Mouse (Mus musculus): ENCODE measurements around the gene Kcnj11.

Kcnj11 gene

DNA sequence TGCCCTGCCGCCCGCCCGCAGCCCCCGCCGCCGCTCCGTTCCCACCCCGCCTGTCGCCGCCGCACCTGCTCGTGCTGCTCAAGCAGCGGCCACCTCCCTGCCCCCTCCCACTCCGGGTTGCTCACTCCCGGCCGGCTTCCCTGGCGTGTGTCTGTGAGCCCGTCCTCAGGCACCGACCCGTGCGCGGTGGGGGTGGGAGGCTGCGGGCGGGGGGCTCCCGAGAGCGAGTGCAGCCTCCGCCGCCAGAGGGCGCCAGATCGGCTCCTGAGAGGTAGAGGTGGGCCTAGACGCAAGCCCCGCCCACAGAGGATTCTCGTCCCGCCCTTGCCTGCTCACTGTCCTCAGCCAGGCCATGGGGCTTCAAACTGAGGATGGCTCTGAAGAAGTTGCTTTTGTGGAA lies at the start of gene Kcnj11:
Gene Kcnj11 (minus strand): TSS at position 202 of the 400 bp plus-strand sequence.
- DNase-seq (ENCODE audit: low spot score in 2 of 2), result peak; percentile 68 to 88

DNA sequence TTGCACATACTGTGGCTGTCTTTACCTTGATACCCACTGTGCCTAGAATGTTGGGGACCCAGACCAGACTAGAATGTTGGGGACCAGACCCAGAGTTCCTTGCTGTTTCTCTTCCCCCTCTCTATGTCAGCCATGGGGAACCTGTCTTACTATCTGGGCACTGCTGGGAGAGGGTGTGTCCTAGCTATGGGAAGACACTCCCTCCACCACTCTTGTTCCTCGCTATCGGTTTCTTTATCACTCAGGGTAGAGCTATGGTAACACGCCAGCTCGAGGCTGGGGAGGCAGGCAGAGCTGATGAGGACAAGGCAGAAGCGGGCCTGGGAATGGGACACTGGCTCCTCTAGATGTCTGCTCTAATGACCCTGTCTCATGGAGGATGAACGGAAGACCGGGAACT lies 46.9 kb upstream of the Kcnj11 start:
- DNase-seq (ENCODE audit: low spot score in 2 of 2), result no peak

DNA sequence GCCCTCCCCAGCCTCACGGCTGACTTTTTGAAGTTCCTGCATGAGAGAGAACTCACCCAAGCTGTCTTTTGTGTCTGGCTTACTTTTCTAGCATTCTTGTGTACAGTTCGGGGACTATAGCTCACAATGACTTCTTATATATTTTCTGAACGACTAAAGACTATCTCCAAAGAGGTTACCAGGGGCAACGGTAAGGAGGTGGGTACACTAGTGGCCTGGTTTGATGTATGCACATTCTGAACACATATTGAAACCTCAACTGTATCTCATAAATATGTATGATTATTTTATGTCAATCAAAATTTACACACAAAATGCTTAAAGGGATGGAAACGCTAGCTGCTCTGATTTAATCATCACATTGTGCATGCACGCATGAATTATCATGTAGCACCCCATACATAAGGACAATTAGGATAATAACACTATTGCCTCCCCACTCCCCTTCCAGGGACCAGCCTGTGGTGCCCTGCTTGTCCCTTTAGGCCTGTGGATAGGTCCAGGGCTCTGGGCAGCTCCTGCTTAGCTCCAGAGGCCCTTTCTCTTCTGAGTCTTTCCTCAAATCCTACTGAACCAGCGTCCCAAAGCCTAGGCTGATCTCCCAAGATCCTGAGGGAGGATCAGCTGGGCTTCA lies 46.2 kb upstream of the Kcnj11 start:
- DNase-seq (ENCODE audit: low spot score in 2 of 2), result no peak

DNA sequence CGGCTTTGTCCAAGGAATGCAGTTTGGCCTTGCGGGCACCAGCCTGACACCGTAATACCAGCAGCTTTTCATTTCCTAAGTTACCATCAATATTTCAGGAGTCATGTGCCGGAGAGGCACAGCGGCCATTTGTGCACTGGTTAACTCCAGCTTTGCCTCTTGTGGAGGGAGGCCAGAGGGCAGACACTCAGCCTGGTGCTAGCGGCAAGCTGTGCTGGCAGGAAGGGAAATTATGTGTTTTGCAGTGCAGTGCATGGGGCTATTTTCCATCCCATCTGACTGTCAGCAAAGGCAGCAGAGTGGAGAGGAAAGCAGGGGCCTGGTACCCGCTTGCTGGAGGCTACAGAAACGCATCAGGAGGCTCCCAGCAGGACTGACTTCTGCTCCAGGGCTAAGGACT lies 43.5 kb upstream of the Kcnj11 start:
- DNase-seq (ENCODE audit: low spot score in 2 of 2), result no peak

DNA sequence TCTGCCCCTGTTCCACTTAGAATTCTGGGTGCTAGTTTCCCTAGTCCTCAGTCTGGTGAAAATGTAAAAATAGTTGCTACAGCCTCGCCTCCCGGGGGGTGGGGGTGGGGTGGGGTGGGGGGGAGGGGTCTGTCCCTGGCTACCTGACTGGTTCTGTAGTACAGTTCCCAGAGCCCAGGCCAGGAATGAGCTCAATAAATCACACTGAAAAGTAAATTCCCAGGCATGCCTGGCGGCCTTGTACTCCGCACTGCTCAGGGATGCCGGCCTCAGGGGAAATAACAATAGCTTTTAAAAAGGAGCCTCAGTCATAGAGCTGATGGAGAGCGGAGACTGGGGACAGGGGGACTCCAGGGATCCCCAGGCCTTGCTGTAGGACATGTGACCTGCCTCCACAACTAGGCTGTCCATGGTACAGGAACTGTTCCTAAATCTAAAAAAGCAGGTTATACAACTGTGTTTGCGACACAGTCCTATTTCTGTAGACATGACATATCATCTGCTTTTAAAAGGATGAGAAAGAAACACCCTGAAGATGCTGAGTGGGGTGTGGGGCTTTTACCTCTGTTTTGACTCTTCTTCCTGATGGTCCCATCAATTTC lies 37.9 kb upstream of the Kcnj11 start:
- DNase-seq (ENCODE audit: low spot score in 2 of 2), result no peak

DNA sequence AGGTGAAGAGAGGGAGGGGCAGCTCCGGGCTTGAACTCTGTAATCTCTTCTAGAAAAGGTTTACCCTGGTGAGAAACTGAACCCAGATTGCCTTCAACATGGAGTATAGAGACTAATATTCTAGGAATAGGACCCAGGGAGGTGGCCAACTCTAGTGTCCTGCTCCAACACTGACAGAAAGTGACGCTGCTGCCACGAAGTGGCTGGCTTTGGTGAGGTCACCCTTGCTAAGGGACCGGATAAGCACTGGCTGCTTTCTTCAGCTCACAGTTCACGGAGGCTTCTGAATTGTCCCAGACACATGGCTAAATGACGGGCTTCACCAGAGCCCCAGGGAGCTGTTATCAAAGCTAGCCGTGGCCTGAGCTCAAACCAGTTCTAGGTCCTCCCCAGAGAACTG lies 33.3 kb upstream of the Kcnj11 start:
- no peak for DNase-seq (ENCODE audit: low spot score in 2 of 2)

DNA sequence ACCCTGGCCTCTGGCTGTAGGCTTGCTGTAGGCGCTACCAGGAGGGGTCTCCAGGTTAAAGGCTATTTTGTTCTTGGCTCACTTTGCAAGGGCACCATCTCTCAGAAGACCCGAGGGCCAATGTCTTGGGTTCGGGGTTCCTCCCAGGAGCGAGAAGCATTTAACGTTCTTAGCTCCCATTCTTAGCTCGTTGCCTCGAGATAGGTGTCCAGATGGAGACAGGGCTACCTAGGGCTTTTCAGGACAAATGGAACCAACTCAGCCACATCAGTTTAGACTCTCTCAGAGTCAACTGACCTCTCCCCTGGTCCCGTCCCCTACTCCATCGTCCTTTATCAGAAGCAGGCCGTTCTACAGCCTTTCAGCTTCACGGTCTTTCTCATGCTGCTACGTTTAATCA lies 31.7 kb upstream of the Kcnj11 start:
- no peak for DNase-seq (ENCODE audit: low spot score in 2 of 2)

DNA sequence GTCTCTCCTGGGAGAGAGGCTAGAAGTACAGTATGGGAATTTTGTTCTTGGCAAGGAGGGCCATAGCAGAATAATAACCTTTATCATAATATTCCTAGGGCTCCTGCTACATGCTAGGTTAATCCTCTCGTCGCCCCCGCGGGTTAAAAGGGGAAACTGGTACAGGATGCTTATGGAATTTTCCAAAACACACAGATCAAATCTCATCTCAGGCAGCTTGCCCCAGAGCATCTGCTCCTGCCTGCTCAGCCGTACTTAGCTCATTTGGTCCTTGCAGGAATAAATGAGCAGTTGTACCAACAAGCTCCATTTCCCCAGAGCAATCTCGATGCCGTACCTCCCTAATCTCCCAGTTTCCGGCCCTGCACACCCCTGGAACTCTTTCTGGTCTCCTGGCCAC lies 31.2 kb upstream of the Kcnj11 start:
- no peak for DNase-seq (ENCODE audit: low spot score in 2 of 2)

DNA sequence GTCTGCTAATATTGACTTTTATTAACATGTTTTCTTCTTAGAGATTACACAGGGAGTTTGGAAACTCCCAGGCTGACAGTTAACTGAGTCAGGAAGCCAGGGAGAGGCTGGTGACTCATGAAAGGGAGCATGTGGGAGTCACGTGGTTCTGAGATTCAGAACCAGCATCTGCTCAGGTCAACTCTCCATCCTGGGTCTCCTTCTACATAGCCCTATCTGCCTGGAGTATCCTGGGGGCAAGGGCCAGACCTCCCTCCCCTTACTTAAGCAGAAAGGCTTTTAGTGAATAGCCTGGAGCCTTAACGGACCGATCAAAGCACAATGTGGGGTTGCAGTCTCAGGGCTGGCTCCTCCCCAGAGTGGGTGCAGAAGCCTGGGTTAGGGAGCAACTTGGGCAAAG lies 30.7 kb upstream of the Kcnj11 start:
- DNase-seq (ENCODE audit: low spot score in 2 of 2), result no peak

DNA sequence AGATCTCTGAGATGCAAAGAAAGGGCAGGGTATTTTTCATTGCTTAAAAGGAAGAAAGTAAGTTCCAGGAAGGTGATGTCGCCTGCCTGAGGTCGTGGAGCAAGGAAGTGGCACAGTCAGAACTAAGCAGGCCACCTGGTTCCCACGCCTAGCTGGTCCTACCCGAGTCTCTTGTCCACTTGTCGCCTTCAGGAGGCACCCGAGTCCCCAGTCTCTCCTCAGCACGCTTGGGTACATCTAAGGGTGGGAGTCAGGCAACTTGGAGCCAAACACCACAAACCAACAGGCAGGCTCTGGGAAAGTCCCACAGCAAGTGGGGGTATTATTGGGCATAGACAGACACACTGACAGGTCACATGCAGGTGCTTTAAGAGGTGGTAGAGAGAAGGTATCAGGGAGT lies 30.2 kb upstream of the Kcnj11 start:
- no peak for DNase-seq (ENCODE audit: low spot score in 2 of 2)

DNA sequence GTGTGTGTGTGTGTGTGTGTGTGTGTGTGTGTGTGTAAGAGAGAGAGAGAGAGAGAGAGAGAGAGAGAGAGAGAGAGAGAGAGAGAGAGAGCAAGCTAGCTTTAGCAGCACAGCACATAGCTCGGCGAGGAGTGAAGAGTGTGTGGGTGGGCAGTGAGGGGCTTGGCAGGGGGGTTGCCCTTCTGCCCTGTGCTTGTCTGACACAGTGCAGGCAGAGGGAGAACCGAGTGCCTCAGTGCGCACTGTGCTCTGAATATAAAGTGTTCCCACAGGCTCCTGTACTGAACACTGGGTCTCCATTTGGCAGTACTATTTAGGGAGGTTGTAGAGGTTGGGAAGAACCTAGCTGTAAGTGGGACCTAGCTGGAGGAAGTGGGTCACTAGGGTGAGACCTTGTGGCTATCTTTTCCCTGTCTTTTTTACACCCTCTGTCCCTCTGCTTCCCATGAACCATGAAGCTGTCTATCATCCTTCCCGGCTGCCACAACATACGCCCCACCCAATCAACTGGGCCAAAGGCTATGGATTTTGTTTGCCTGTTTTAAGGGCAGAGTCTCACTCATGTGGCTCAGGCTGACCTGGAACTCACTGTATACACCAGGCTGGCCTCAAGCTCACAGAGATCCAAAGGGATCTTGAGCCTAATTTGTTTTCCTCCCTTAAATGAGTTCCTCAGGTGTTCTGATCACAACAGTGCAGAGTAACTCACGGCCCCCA lies 29.1 kb upstream of the Kcnj11 start:
- no peak for DNase-seq (ENCODE audit: low spot score in 2 of 2)

DNA sequence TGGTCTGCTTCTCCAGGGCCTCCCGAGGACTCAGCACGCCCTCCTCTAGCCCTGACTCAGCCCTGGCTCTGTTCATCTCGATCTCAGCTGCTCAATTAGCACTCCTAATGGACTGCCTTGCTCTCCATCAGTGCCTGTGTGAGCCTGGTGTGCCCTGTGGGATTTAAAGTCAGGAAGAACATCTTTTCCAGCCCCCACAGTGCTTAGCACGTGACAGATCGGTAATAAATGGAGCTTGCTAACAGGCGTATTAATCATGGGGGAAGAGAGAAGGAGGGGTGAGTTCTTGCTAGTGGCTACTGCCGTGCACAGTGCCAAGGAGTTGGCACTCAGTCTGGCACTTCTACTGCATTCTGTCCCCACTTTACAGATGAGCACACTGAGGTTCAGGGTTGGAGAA lies 27.6 kb upstream of the Kcnj11 start:
- no peak for DNase-seq (ENCODE audit: low spot score in 2 of 2)

DNA sequence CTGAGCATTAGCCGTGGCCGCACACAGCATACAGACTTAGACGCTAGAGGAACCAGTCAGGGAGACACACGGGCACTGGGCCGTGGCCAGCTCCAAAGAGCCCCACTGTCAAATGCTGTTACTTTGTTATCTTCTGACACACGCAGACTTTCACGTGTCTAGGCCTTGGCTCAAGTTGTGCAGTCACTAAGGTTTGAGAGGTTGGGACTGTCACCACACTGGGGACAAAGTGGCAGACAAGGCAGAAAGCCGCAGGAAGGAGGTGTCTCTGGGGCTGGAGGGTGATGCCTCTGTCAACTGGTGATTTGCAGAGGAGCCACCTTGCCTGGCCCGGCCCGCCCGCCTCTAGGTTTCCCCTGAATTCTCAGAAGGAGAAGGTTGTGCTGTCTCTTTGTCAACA lies 24.8 kb upstream of the Kcnj11 start:
- DNase-seq (ENCODE audit: low spot score in 2 of 2), result no peak

DNA sequence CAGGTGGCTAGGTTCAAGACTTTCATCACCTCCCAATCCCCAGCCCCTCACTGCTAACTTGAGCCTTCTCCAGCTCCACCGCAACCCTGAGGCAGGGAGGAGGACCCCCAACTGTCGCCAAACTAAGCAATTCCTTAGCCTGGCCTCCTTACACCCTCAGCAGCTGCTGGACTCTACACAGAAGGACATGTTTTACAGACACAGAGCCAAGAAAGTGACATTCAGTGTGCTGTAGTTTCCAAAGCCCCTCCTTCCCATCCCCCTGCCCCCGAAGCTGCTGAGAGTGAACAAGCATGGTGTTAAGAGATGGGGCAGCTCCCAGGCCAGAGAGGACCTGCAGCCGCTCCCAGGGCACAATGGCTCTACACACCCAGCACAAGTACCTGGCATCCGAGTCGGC lies 23.9 kb upstream of the Kcnj11 start:
- no peak for DNase-seq (ENCODE audit: low spot score in 2 of 2)

DNA sequence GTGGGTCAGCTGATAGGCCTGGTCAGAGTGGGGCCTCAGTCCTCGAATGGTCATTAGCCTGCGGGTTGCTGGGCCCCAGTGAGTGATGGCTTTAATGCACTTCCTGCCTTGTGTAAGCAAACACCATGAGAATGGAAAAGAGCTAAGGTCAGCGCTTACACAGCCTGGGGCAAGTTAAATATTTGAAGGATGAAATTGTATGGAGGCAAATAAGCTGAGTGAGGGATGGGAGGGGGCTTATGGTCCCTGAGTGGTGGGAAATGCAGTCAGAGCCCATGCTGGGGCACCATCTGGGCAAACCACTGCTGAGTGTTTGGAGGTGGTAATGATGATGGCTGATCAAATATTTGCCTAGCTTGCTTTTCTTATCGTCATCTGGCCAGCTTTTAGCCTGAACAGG lies 22.4 kb upstream of the Kcnj11 start:
- no peak for DNase-seq (ENCODE audit: low spot score in 2 of 2)

DNA sequence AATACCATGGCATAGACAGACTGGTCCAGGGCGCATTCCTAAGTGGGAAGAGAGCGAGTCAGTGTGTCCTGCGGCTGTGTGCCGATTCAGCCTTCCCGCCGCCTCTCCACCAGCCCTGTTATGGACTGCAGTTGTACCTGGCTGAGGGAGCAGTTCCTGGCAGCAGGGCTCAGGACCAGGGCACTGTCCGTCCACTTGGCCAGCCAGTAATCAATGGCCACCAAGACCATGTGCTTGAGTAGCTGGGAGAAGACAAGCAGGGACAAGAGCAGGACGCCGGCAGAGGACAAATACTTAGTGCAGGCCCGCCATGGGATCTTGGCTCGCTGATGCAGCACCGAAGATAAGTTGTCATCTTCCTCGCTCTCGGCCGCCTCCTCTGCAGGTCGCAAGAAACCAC lies 16.5 kb upstream of the Kcnj11 start:
- no peak for DNase-seq (ENCODE audit: low spot score in 2 of 2)

DNA sequence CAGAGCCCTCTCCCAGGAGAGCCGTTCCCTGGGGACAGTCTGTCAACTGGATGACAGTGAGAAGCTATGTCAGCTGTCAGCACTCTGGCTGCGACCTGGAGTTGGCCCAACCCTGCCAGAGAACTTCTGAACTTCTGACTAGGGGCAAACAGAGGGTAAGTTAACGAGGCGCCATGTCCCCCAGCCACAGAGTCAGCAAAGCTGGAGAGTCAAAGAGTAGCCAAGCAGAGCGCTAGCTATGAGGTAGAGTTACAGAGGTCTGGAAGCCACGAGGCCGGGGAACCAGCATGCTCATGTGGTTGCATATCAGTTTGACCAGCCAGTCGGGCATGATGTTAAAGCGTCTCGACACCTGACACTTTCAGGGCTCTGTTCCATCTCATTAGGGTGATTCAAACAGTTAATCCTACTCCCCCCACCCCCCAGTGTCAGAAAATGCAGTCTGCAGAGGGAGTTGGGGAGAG lies 15.6 kb upstream of the Kcnj11 start:
- DNase-seq (ENCODE audit: low spot score in 2 of 2), result no peak

DNA sequence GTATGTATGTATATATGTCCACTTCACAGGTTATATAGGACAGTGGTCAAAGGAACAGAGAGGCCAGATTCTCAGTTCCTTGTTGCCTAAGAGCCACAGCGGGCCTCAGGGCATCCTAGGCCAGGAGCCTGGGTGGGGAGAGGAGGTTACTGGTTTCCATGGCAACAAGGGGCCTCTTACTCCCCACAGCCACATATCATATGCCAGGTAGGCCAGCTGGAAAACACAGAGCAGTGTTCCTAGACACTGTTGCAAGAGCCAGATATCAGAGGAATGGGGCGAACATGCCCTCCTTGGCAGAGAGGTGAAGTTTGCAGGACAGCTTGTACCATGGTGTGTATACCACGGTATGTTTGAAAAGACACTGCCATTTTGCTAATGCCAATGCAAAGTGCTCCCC lies 12.9 kb upstream of the Kcnj11 start:
- no peak for DNase-seq (ENCODE audit: low spot score in 2 of 2)

DNA sequence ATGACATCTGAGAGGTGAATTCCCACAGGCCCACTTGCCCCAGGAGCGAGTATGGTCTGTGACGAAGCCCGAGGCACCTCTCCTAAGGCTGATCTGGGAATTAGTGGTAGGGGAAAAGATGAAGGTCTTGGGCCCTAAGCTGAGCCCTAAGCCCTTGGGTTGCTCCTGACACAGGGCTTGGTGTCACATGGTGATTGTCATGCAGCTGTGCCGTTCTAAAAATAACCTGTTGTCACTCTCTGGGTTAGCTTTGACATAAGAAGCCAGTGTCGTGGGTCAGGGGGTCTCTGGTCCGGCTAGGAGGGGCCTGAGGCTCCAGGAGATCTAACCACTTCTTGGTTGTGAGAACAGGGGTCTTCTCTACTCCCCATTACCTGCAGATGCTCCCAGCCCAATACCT lies 11.4 kb upstream of the Kcnj11 start:
- DNase-seq (ENCODE audit: low spot score in 2 of 2), result no peak

DNA sequence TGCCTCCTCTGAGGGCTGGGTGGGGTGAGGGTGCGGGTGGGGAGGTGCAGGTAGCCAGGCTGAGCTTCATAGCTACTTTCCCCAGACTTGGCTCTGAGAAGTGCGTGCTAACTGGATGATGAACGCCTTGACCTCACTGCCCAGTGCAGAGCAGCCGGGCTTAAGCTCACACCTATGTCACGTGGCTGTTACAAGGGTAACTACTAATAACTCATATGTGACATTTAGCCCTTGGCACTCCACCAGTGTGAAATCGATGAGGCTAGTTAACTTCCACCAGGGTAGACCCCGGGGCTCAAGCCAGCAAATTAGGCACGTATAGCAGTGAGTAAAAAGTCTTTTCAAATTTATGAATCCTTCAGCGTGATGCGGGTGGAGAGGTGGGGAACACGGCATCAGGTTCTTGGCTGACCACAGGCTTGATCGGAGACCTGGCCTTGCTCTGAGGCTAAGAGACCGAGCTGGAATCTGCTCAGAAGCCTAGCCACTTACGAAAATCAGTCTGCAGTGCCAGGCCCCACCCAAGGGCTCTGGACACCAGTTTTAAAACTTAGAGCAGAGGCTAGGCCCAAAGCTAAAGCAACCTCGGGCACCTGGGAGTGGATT lies 10.8 kb upstream of the Kcnj11 start:
- DNase-seq (ENCODE audit: low spot score in 2 of 2), result no peak

DNA sequence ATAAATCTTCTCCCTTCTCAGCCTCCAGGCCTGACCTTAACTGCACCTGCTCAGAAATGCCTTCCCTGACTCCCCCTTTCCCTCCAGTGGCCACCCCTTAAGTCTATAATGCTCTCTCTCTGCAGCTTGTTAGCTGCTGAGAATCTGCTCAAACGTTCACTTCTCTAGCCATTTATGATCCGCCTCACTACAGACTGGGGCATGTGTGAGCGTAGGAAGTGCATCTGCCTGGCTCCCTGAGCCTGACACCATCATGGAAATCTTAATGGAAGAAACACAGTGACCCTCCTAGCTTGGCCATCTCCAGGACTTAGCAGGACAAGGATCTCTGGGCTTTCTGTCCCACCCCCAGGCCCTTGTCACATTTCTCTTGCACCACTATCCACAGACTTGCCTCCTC lies 9.5 kb upstream of the Kcnj11 start:
- no peak for DNase-seq (ENCODE audit: low spot score in 2 of 2)

DNA sequence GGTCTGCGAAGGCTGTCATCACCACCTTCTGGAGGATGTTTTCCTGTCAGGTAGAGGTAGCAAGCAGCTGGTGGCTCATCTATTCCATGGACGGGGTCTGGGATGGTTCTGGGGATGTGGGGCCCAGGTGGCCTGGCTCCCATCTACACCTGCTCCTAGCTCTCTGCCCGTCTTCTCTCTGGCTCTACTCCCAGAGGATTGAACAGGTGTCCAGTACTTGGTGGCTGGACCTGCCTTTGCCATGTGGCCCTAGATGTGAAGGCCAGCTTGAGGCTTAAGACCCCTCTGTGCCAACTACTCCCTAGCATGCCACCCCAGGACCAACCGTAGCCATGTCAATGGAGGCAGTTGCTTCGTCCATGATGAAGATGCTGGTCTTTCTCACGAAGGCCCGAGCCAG lies 4.9 kb upstream of the Kcnj11 start:
- no peak for DNase-seq (ENCODE audit: low spot score in 2 of 2)

Data from spleen, postnatal 4 days (tissue).